Mouse (Mus musculus): ENCODE measurements around the gene Col17a1.

Gene Col17a1

DNA sequence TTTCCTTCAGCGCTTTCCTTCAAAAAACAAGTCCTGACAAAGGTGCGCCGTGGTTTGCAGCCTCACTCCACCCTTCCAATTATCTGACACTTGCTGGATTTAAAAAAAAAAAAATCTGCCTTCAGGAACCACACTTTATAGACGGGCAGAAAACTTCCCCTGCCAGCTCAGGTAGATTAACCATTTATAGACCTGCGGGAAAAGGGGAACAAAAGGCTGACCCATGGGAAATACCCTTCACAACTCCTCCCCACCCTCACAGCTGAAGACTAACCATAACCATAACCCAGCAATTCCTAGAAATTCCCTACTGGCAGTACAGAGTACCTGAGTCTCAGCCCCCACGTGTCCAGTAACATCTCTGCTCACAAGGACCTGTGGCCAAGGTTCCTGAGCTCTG lies at the start of gene Col17a1:
TSS of gene Col17a1 (minus strand) at position 101 of the 400 bp plus-strand sequence.
- no peak for DNase-seq (ENCODE audit: low spot score in 2 of 2)

DNA sequence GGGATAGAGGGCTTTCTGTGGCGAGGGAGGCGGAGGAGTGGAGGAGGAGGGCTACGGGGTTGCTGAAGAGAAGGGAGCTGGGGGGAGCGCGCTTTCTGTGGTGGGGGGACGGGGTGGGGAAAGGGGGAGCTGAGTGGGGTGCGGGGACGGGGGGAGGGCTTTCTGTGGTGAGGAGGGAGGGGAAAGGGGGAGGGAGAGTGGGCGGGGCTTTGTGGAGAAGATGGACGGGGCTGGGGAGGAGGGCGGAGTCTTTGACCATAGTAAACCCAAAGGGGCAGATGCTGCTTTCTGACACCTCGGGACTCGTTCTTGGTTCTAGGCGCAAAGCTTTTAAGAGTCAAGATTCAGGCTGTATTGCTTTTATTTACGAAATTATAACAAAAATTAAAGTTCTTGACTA lies 40.0 kb upstream of the Col17a1 start:
- DNase-seq (ENCODE audit: low spot score in 2 of 2): peak; percentile 65 to 73

DNA sequence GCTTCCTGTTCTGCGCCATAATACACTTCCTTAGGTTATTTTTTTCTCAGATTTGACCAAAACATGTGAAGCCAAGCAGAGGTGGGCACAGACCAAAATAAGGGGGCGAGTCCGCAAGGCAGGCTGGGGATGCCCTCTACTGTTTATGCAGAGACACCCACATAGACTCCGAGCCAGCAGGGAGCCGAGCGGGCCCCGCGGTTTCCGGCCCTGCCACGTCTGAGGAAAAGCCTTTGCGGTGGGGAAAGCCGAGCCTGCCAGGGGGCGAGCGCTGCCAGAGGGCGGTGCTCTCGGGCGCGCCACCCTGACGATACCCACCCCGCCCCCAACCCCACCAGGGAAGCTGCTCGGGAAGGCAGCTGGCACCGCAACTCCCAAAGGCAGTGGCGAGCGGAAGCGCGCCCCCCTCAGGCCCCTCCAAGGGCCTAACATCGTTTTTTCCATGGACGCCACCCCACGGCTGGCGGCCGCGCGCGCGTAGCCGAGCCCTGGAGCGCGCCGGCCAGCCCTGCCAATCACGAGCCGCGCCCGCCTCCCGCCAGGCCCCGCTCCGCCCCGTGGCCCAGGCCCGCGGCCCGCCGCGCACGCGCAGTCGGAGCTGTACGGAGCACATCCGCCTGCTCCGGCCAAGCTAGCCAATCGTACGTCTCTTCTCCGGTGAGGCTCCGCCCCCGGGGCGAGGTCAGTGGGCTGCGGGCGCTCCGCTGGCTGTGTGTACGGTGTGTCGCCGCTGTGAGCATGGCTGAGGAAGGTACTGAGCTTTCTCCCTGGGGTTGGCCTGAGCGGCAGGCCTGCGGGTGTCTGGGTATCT lies 39.4 kb upstream of the Col17a1 start, which contains the start of gene Sfr1:
TSS of gene Sfr1 (plus strand) at position 612 of the 811 bp plus-strand sequence.
- peak; percentile 99 to 100 for DNase-seq (ENCODE audit: low spot score in 2 of 2)

DNA sequence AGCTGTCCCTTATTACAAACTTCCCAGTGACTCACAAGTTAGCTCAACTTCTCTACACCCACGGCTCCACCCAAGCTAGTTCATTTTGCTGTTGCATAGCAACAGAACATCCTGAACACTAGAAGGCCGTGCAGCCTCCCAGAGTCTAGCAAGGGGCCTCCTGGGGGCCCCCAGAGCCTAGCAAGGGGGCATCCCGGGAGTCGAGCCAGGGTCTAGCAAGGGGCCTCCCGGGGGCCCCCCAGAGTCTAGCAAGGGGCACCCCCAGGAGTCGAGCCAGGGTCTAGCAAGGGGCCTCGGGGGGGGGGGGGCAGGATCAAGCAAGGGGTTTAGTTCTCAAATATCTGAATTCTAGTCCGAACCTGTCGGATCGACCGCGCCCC lies 38.8 kb upstream of the Col17a1 start:
- DNase-seq (ENCODE audit: low spot score in 2 of 2): peak; percentile 73 to 80

DNA sequence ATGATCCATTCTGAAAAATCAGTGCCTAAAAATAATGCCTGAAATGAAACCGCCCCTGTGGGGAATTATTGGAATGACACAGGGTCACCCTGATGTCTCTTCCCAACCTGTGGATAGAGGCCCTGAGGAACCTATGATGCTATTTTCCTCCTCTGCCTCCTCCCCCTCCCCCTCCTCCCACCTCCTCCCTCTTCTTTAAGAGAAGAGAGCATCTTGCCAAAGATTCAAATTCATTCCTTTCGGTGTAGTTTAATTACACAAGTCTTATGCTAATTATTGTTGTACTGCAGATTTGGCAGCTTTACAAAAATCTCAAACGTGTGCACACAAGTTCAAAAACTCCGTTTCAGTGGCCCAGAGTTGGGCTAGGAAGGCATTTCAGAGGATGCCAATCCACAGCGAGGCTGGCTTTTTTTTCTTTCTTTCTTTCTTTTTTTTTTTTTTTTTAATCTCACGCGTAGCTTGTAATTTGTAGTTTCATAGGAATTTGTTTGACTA lies 33.8 kb upstream of the Col17a1 start:
- DNase-seq (ENCODE audit: low spot score in 2 of 2): no peak

DNA sequence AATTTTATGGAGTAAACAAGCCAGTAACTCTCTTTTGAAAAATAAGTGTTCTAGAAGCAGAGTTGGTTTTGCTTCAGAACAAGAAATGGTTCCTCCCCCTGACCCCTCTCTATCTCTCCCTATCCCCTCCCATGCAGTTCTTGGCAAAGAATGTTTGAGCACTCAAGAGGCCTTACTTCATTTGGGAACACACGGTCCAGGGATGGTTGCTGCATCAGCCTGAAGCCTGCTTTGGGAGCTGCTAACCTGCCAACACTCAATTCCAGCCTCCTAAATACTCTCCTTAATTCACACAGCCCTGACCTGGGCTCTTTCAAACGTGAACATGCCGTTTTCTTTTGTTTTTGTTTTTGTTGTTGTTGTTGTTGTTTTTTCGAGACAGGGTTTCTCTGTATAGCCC lies 33.0 kb upstream of the Col17a1 start:
- DNase-seq (ENCODE audit: low spot score in 2 of 2): no peak

DNA sequence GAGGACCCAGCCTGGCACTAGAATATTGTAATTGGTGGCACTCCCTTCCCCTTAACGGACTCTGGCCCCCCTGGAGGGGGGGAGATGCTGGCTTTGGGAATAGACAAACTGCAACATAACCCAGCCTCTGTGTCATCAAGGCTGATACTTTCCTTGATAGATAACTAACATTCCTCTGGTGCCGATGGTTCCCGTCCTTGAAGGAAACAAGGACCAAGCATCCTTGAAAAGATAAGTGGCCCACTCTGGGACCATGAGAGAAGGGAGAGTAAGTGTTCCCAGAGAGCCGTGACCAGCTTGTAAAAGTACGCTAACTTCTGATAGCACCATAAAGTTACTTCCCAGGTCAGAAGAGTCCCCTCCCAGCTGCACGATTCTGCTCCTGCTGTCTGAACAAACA lies 30.6 kb upstream of the Col17a1 start:
- no peak for DNase-seq (ENCODE audit: low spot score in 2 of 2)

DNA sequence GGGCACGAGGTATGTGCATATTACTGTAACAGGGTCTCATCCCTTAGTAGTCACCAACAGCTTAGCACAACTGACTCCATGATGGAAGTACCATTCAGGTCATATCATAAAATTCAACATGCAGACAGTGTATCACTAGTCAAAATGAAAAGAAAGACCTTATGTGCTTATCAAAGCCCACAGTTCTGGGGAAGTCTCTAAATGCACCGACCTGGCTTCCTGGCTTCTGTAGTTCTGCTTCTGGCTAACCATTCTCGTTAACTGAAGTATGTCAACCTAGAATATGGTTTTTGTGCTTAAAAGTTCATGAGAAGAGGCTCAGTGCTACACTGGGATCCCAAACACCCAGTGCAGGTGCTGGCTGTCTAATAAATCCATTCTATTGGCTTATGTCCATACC lies 27.3 kb upstream of the Col17a1 start:
- no peak for DNase-seq (ENCODE audit: low spot score in 2 of 2)

DNA sequence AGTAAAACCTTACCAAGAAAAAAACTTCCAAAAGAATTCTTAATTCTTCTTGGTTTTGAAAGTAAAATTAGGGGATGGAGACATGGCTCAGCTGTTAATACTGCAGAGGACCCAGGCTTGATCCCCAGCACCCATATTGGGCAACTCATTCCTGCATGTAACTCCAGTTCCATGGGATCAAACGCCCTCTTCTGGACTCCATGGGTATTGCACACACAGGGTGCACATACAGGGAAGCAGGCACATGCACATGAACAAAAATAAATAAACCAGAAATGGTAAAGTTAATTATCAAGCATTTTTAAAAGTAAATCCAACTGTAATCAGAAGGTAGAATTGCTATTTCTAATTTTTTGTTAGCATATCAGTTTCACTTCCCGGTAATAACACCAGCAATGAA lies 24.2 kb upstream of the Col17a1 start:
- no peak for DNase-seq (ENCODE audit: low spot score in 2 of 2)

DNA sequence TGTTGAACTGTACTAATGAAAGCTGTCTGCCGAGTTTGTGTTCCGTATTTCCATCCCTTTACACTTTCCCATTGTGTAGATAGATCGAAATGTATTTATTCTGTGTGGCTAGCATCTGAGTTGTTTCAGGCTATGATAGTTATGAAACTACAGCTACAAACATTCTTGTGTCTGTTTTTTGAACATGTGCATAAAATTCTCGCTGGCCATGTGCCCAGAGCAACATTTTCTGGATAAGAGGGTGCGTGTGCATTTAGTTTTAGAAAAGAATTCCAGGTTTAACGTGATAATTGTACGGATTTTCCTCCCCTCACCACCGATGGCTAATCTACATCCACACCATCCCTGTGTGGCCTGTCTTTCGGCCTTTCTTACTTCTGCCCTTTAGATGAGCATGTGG lies 21.6 kb upstream of the Col17a1 start:
- peak; percentile 36 to 45 for DNase-seq (ENCODE audit: low spot score in 2 of 2)

DNA sequence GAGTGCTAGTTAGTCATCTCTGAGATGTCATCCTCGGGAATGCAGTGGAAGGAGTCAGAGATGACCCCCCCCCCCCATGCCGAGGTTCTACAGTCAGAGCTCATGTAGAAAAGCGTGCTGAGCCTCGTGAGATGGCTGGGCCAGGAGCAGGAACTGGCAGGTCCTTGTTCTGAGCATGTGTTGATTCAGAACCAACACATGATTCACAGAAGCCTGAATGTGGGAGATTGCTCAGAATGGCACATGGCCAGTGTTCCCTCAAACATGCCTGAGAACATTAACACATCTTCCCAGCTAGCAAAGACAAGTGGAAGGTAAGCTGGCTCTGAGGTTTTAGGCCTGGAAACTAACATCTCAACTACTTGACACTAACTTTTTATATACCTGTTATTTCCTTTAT lies 18.5 kb upstream of the Col17a1 start:
- peak; percentile 38 to 42 for DNase-seq (ENCODE audit: low spot score in 2 of 2)

DNA sequence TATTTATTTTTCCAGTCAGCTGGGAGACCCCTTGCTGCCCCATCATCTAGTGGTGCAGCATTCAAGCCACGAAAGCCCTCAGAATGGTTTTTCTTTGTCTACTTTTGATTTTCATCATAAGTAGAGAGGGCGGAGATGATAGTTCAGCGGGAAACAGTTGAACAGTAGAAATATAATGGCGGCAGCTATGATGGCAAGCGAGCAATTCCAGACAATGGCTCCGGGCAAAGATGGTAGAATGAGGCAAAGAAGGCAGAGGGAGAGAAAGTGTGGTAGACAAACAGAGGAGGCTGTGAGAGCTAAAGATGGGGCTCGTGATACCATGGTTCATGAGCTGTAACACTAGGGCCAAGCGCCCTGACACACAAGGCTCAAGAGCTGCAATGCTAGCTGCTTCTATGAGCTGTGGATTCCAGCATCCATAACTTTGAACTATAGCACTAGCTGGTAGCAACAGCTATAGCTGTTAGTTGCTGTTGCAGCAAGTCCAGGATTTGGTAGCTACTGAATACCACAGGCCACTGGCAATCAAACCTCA lies 13.9 kb upstream of the Col17a1 start:
- no peak for DNase-seq (ENCODE audit: low spot score in 2 of 2)

DNA sequence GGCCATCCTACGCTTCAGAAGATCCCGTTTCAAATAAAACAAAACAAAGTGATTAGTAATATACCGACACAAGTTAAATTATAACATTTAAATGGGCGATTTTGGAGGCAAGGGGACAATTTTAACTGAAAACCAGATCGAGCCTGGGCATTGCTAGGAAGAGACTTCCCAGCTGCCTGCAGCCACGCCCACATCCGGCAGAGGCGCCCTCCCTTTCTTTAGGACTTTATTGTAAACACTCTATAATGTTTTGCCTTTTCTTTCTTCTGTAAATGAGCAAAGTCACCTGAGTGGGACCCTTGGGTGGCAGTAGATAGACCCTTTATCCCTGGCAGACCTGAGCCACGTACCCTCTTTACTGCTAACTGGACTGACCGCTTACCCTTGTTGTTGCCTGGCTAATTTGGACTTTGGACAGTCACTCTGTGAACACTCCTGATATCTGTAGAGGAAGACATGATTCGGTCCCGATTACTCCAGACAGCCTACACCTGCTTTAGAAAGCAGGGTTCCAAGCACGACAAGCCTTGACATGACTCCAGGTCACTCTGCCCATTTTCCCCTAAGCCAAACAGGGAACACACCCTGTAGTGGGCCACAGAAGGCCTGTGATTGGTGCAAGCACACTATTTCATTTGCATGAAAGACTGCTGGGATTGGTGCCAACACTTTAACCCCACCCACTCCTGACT lies 13.3 kb upstream of the Col17a1 start:
- no peak for DNase-seq (ENCODE audit: low spot score in 2 of 2)

DNA sequence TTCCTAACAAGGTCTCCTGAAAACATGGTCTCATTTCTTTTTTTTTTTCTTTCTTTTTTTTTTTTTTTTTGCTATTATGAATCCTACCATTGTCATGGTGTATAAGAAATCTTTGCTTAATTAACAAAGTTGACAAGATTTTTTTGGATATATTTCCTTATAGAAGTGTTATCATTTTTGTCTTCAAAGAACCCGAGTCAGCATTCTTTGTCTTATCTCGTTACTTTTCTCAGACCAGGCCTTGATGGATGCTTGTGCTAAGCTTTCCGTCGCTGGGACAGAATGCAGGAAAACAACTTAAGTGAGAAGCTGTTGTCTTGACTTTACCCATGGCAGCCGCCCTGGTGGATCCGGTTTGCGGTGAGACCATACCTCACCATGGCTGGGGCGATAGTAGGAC lies 8.6 kb upstream of the Col17a1 start:
- DNase-seq (ENCODE audit: low spot score in 2 of 2): no peak

DNA sequence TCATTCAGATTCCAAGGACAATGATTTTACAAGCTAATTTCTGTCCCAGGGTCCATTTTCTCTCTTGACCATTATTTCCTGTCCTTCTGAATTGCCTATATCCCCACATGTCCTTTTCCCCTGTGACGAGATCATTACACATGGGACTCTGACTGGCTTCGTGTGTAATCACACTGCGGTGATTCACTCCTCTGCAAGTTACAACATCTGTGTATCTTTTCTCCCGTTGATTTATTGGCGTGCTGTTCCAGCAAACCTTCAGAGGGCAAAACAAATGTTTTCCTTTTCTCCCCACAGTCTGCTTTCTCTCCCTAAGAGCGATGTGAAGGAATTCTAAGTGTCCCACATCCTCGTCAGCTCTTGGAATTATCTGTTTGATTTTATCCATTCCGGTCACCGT lies 7.8 kb upstream of the Col17a1 start:
- DNase-seq (ENCODE audit: low spot score in 2 of 2): no peak

DNA sequence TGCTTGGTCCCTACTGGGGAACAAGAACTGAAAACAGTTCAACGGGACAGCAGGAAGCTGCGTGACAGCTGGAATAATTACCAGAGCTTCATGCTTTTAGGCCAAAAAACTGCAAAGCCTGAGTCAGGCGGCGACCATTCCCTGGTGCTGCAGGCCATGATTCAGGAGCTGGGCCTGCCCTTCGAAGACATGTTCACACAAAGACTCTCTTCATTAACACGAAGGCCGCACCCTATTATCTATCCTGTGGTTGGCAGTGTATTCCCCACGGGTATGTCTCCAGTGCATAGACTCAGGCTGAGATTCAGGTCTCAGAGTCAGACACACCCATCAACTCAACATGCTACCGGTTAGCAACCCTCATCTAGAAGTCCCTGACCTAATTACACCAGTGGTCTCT lies 6.4 kb upstream of the Col17a1 start:
- no peak for DNase-seq (ENCODE audit: low spot score in 2 of 2)

DNA sequence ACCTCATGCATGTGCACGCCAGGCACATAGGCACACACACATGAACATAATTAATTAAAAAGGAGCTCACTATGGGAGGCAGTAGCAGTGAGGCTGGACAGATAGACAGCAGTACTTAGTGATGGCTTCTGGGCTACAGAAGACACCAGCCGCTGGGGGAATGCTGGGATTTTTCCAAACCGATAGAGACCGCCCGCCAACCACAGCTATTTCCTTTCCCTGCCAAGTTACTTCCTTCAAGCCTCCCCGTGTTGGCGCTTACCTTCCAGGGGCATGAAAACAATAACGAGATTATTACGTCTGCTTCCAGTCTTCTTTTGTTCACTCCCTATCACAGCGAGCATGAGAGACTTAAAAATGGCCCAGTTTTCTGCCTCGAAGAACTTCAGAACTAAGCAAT lies 5.2 kb upstream of the Col17a1 start:
- no peak for DNase-seq (ENCODE audit: low spot score in 2 of 2)

DNA sequence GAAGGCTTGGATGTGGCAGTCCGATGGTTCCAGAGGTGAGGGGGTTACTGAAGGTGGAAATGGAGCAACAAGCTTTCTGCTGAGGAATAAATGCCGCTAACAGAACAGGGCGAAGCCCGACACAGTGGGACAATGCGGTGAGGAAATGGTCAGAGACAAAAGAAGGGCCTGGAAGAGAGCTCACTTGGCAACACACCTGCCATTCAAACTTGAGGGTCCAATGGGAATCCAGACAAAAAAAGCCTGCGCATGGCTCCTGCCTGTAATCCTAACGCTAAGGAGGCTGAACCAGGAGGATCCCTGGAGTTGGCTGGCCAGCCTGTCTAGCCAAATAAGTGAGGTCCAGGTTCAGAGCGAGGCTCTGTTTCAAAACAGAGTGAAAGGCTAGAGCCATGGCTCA lies 4.5 kb upstream of the Col17a1 start:
- no peak for DNase-seq (ENCODE audit: low spot score in 2 of 2)

DNA sequence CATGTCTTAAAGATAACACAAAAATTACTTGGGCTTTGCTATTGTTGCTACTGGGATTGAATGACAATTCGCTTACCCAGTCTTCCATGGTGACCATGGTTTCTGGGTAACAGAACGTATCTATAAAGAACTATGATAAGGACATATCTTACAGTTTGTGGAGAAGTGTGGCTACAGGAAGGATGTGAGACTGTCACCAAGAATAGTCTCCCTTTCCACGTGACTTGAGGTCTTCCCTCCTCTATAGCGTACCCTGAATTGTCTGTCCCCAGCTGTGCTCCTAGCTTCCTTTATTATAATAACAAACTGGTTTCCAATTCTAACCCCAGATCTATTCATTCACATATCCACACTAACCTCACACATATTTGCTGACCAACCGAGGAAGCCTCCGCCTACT lies 3.8 kb upstream of the Col17a1 start:
- no peak for DNase-seq (ENCODE audit: low spot score in 2 of 2)

DNA sequence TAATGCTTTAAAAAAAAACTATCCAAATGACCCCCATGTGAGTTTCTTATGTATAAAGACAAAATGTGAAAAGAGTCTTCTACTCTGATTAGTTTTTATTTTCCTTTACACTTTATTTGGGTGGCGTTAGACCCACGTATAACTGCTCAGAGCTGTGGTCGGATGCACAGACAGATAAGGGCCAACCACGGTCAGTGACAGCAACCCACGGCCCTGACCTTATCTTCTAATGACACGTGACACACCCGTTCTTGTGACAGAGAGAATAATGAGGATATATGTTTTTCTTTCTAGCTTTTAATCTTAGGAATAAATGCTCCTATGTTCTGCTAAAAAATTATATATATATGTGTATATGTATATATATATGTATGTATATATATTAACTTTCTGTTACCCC lies 2.3 kb downstream of the Col17a1 start:
- no peak for DNase-seq (ENCODE audit: low spot score in 2 of 2)

DNA sequence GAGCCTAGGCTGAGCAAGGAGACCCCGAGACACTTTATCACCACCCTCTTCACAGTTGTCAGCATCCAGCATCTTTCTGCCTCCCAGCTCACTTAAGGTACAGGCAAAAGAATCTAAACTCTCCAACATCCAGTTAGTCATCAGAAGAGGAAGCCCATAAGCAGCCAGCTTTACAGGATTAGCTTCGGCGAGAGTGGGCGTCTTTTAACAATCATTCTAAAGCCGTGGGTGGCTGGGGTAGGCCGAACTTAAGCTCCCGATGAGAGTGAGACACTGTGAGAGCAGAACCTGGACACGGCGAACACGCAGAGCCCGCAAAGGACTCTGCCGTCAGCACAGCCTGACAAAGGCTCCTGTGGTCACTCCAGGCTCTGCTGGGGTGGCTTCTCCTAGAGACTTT lies 13.2 kb downstream of the Col17a1 start:
- DNase-seq (ENCODE audit: low spot score in 2 of 2): peak; percentile 38 to 41

DNA sequence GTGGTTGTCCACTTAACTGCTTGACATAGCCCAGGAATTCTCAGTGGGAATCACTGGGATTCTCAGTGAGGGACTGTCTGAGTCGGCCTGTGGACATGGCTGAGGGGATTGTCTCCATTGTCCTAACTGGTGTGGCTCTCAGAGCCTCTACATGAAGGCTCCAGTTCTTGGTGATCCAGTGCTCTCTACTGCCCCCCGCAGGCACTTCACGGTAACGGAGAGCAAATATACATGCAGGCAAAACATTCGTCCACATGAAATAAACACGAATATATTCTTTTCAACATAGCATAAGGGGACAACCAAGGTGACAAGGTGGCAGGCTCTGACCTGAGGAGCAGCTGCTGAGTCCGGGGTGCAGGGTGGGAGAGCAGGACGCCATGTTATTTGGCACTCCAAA lies 17.5 kb downstream of the Col17a1 start:
- DNase-seq (ENCODE audit: low spot score in 2 of 2): no peak

DNA sequence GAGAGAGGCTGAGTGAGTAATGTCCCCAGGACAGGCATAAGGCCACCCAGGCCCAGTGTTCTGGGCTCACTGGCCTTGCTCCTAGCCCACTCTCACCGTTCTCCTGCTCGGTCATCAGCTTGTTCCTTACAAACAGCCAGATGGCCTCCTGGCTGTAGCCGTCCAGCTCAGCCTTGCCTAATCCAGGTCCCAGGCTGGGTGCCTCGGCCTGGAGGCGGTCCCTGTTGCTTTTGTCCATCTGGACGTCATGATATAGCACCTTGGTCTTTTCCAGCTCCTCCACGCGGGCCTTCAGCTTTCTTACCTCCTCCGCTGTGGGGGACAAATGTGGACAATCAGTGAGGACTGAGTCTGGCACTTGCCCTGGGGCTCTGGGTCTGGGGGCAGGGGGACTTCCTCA lies 23.5 kb downstream of the Col17a1 start:
- no peak for DNase-seq (ENCODE audit: low spot score in 2 of 2)

Measured in right cerebral cortex, postnatal 10 days (tissue).